Mouse (Mus musculus): Measurements from ENCODE around the gene Cars. TPM values are rescaled to one million over a fixed set of nuclear protein-coding genes. Genes with fewer than 3 reads are reported as not detected.

Cars gene
- polyA plus RNA-seq, 1 experiment from 2014 or later = 89.3 TPM

- 42% methylated on average over 5 of the region's 5 CpGs for WGBS
- peak; percentile 26; the same call in 1 of the 2 replicates for ATAC-seq
These were observed 5.0 kb downstream of the Cars start for GRCm38 (mm10) chr7:143594865-143595264.

GRCm38 (mm10) chr7:143592255-143592654 lies 7.6 kb downstream of the Cars start:
- H3K9ac ChIP-seq (replicated peaks; ENCODE audit: low read depth, low read length) = no peak overlapping the region
- H3K27ac ChIP-seq (ENCODE audit: low read length) = no peak overlapping the region
- no peak overlapping the region for H3K4me2 ChIP-seq (ENCODE audit: low read length)
- H3K4me1 ChIP-seq (replicated peaks; ENCODE audit: control insufficient read depth, insufficient read depth, low read length) = peaks cover 7% of the 10 kb centered on the region
- no peak for ATAC-seq
- WGBS = 95% methylated on average over 10 of the region's 10 CpGs
- no peak overlapping the region for H3K4me3 ChIP-seq (replicated peaks; ENCODE audit: low read length)
- peaks cover 9% of the 10 kb centered on the region for H3K36me3 ChIP-seq (ENCODE audit: control insufficient read depth, insufficient read depth)
- no peaks in the 10 kb centered on the region for H3K9me3 ChIP-seq (ENCODE audit: control insufficient read depth, low read length)
- H3K27me3 ChIP-seq (replicated peaks; ENCODE audit: control insufficient read depth, insufficient read depth, low read length) = no peaks in the 10 kb centered on the region

More at GRCm38 (mm10) chr7:143594865-143595264, 5.0 kb downstream of the Cars start:
- H3K4me2 ChIP-seq (ENCODE audit: low read length) = no peak overlapping the region
- peaks cover 3% of the 10 kb centered on the region; the same call in 1 of the 2 replicates for H3K36me3 ChIP-seq (ENCODE audit: control insufficient read depth, insufficient read depth)
- no peak overlapping the region for H3K4me3 ChIP-seq (replicated peaks; ENCODE audit: low read length)
- H3K9me3 ChIP-seq (ENCODE audit: control insufficient read depth, low read length) = no peaks in the 10 kb centered on the region
- no peaks in the 10 kb centered on the region for H3K27me3 ChIP-seq (replicated peaks; ENCODE audit: control insufficient read depth, insufficient read depth, low read length)
- 0 out of 2 replicates have a peak overlapping the region, but pooled peaks have one; percentile 13 for H3K27ac ChIP-seq (ENCODE audit: low read length)
- no peak overlapping the region for H3K9ac ChIP-seq (replicated peaks; ENCODE audit: low read depth, low read length)
- H3K4me1 ChIP-seq (replicated peaks; ENCODE audit: control insufficient read depth, insufficient read depth, low read length) = peaks cover 18% of the 10 kb centered on the region

GRCm38 (mm10) chr7:143588006-143588405 lies 11.9 kb downstream of the Cars start:
- Histone ChIP-seq H3K27ac (ENCODE audit: low read length) (no peak overlapping the region), H3K4me1 (replicated peaks; ENCODE audit: control insufficient read depth, insufficient read depth, low read length) (no peaks in the 10 kb centered on the region), H3K27me3 (replicated peaks; ENCODE audit: control insufficient read depth, insufficient read depth, low read length) (no peaks in the 10 kb centered on the region), H3K9ac (replicated peaks; ENCODE audit: low read depth, low read length) (no peak overlapping the region), H3K36me3 (ENCODE audit: control insufficient read depth, insufficient read depth) (peaks cover 28% of the 10 kb centered on the region), H3K4me3 (replicated peaks; ENCODE audit: low read length) (no peak overlapping the region), H3K9me3 (ENCODE audit: control insufficient read depth, low read length) (no peaks in the 10 kb centered on the region), H3K4me2 (ENCODE audit: low read length) (no peak overlapping the region)
- ATAC-seq = no peak
- 92% methylated on average over 4 of the region's 4 CpGs for WGBS

- no peak overlapping the region for H3K9ac ChIP-seq (replicated peaks; ENCODE audit: low read depth, low read length)
- H3K4me2 ChIP-seq (ENCODE audit: low read length) = no peak overlapping the region
- H3K36me3 ChIP-seq (ENCODE audit: control insufficient read depth, insufficient read depth) = peaks cover 29% of the 10 kb centered on the region
- H3K4me1 ChIP-seq (replicated peaks; ENCODE audit: control insufficient read depth, insufficient read depth, low read length) = no peaks in the 10 kb centered on the region
- no peaks in the 10 kb centered on the region for H3K27me3 ChIP-seq (replicated peaks; ENCODE audit: control insufficient read depth, insufficient read depth, low read length)
- whole genome bisulfite sequencing = 91% methylated on average over 5 of the region's 5 CpGs
- no peaks in the 10 kb centered on the region for H3K9me3 ChIP-seq (ENCODE audit: control insufficient read depth, low read length)
- no peak overlapping the region for H3K4me3 ChIP-seq (replicated peaks; ENCODE audit: low read length)
- H3K27ac ChIP-seq (ENCODE audit: low read length) = no peak overlapping the region
- ATAC-seq = no peak
These were observed 12.3 kb downstream of the Cars start for GRCm38 (mm10) chr7:143587586-143587985.

GRCm38 (mm10) chr7:143583956-143584355 lies 15.9 kb downstream of the Cars start:
- Histone ChIP-seq H3K4me1 (replicated peaks; ENCODE audit: control insufficient read depth, insufficient read depth, low read length) (no peaks in the 10 kb centered on the region), H3K4me2 (ENCODE audit: low read length) (no peak overlapping the region), H3K9me3 (ENCODE audit: control insufficient read depth, low read length) (no peaks in the 10 kb centered on the region), H3K27me3 (replicated peaks; ENCODE audit: control insufficient read depth, insufficient read depth, low read length) (no peaks in the 10 kb centered on the region), H3K27ac (ENCODE audit: low read length) (no peak overlapping the region), H3K4me3 (replicated peaks; ENCODE audit: low read length) (no peak overlapping the region), H3K9ac (replicated peaks; ENCODE audit: low read depth, low read length) (no peak overlapping the region), H3K36me3 (ENCODE audit: control insufficient read depth, insufficient read depth) (peaks cover 26% of the 10 kb centered on the region)
- WGBS = 30% methylated on average over 3 of the region's 3 CpGs
- no peak for ATAC-seq

- H3K9ac ChIP-seq (replicated peaks; ENCODE audit: low read depth, low read length) = no peak overlapping the region
- H3K27me3 ChIP-seq (replicated peaks; ENCODE audit: control insufficient read depth, insufficient read depth, low read length) = no peaks in the 10 kb centered on the region
- no peak overlapping the region for H3K4me2 ChIP-seq (ENCODE audit: low read length)
- H3K27ac ChIP-seq (ENCODE audit: low read length) = no peak overlapping the region
- 91% methylated on average over 5 of the region's 5 CpGs for WGBS
- H3K4me1 ChIP-seq (replicated peaks; ENCODE audit: control insufficient read depth, insufficient read depth, low read length) = no peaks in the 10 kb centered on the region
- no peaks in the 10 kb centered on the region for H3K9me3 ChIP-seq (ENCODE audit: control insufficient read depth, low read length)
- peaks cover 26% of the 10 kb centered on the region for H3K36me3 ChIP-seq (ENCODE audit: control insufficient read depth, insufficient read depth)
- no peak overlapping the region for H3K4me3 ChIP-seq (replicated peaks; ENCODE audit: low read length)
- ATAC-seq = no peak
These were observed 16.9 kb downstream of the Cars start for GRCm38 (mm10) chr7:143583025-143583424.

GRCm38 (mm10) chr7:143575751-143576150 lies 24.1 kb downstream of the Cars start:
- Histone ChIP-seq H3K27ac (ENCODE audit: low read length) (no peak overlapping the region), H3K9me3 (ENCODE audit: control insufficient read depth, low read length) (no peaks in the 10 kb centered on the region), H3K4me2 (ENCODE audit: low read length) (no peak overlapping the region), H3K36me3 (ENCODE audit: control insufficient read depth, insufficient read depth) (peaks cover 38% of the 10 kb centered on the region), H3K4me1 (replicated peaks; ENCODE audit: control insufficient read depth, insufficient read depth, low read length) (no peaks in the 10 kb centered on the region), H3K27me3 (replicated peaks; ENCODE audit: control insufficient read depth, insufficient read depth, low read length) (no peaks in the 10 kb centered on the region), H3K4me3 (replicated peaks; ENCODE audit: low read length) (no peak overlapping the region), H3K9ac (replicated peaks; ENCODE audit: low read depth, low read length) (no peak overlapping the region)
- 95% methylated on average over 11 of the region's 11 CpGs for WGBS
- ATAC-seq = no peak

DNA sequence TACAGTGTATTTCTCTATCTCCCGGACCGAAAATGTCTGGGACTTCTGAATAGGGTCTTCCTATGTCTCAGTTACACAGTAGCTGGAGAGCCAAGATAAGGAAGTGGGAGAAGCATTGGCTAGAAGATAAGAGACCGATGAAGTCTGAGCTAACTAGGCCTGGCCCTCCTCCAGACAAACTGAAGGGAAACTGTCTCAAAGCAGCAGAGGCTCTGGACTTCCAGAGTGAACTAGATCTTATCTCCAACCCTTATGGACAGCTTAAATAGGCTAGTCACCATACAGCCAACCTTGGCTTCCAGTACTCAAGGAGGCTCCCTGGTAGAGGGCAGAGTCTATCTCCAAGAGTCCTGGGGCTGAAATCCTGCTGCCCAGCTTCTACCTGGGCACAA lies 34.2 kb downstream of the Cars start:
- no peak for ATAC-seq
- Histone ChIP-seq H3K4me3 (replicated peaks; ENCODE audit: low read length) (no peak overlapping the region), H3K4me2 (ENCODE audit: low read length) (no peak overlapping the region), H3K9ac (replicated peaks; ENCODE audit: low read depth, low read length) (no peak overlapping the region), H3K27me3 (replicated peaks; ENCODE audit: control insufficient read depth, insufficient read depth, low read length) (no peaks in the 10 kb centered on the region), H3K9me3 (ENCODE audit: control insufficient read depth, low read length) (no peaks in the 10 kb centered on the region), H3K36me3 (ENCODE audit: control insufficient read depth, insufficient read depth) (peaks cover 60% of the 10 kb centered on the region), H3K4me1 (replicated peaks; ENCODE audit: control insufficient read depth, insufficient read depth, low read length) (no peaks in the 10 kb centered on the region), H3K27ac (ENCODE audit: low read length) (no peak overlapping the region)
- 93% methylated on average over 3 of the region's 3 CpGs for WGBS

DNA sequence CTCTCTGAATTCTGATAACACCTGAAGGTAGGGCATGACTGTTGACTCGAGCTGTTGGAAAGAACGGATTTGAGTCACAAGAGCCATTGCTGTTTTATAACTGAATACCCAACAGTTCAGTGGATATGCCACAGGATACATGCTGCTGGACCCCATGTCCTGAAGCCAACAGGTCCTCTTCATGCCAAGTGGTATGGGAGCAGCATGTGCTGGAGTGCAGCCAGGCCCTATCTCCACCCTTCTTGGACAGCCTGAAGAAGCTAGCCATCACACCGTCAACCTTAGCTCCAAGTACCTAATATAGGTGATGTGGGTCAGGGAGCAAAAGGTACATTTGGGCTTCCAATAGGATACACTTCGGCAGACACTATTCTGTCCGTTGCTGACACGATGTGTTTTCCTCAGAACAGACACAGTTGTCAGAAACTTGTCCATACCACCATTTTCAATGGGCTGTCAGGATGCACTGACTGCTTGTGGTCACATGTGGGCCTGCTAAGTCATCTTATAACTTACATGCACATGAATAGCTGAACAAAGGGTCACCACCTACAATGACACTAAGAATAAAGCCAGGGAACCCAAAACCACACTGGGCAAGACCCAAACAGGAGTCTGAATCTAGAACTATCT lies 34.8 kb downstream of the Cars start:
- Histone ChIP-seq H3K9me3 (ENCODE audit: control insufficient read depth, low read length) (no peaks in the 10 kb centered on the region), H3K4me1 (replicated peaks; ENCODE audit: control insufficient read depth, insufficient read depth, low read length) (no peaks in the 10 kb centered on the region), H3K9ac (replicated peaks; ENCODE audit: low read depth, low read length) (no peak overlapping the region), H3K27me3 (replicated peaks; ENCODE audit: control insufficient read depth, insufficient read depth, low read length) (no peaks in the 10 kb centered on the region), H3K27ac (ENCODE audit: low read length) (no peak overlapping the region), H3K4me2 (ENCODE audit: low read length) (no peak overlapping the region), H3K36me3 (ENCODE audit: control insufficient read depth, insufficient read depth) (peaks cover 60% of the 10 kb centered on the region), H3K4me3 (replicated peaks; ENCODE audit: low read length) (no peak overlapping the region)
- ATAC-seq = no peak
- 99% methylated on average over 6 of the region's 6 CpGs for WGBS

DNA sequence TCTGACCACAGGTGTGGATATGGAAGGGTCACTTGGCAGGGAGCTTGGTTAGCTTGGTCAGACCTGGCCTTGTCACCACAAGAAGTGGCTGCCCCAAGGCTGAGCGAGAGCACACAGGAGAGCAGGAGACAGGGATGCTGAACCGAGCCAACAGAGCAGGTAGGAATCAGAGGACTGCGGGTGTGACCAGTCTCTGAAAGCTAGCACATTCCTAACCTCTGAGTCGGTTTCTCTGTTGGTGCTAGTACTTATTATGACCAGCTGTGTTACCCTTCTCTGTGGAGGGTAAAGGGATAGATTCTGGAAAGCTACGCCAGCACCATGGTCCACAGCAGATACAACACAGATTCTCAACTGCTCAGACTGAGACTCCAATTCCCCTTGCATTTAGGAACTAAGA lies 36.1 kb downstream of the Cars start:
- no peaks in the 10 kb centered on the region for H3K27me3 ChIP-seq (replicated peaks; ENCODE audit: control insufficient read depth, insufficient read depth, low read length)

More for the DNA sequence above, 36.1 kb downstream of the Cars start:
- 91% methylated on average over 5 of the region's 5 CpGs for WGBS
- no peak overlapping the region for H3K9ac ChIP-seq (replicated peaks; ENCODE audit: low read depth, low read length)
- H3K4me3 ChIP-seq (replicated peaks; ENCODE audit: low read length) = no peak overlapping the region
- no peak overlapping the region for H3K4me2 ChIP-seq (ENCODE audit: low read length)
- H3K27ac ChIP-seq (ENCODE audit: low read length) = no peak overlapping the region
- H3K36me3 ChIP-seq (ENCODE audit: control insufficient read depth, insufficient read depth) = peaks cover 56% of the 10 kb centered on the region
- ATAC-seq = no peak
- no peaks in the 10 kb centered on the region for H3K9me3 ChIP-seq (ENCODE audit: control insufficient read depth, low read length)
- no peaks in the 10 kb centered on the region for H3K4me1 ChIP-seq (replicated peaks; ENCODE audit: control insufficient read depth, insufficient read depth, low read length)
